Mouse (Mus musculus): ENCODE measurements at regions not wholly inside any gene's neighbourhood (a gene's known extent, or its start where the extent isn't known, plus 50 kb on each side); places are given as distances from the start of the nearest gene placed in this dataset.
"Not testable (repeated sequence)": the region's sequence is repeated elsewhere in the genome, so short reads cannot be mapped to it uniquely, and the experiment has no call there.

DNA sequence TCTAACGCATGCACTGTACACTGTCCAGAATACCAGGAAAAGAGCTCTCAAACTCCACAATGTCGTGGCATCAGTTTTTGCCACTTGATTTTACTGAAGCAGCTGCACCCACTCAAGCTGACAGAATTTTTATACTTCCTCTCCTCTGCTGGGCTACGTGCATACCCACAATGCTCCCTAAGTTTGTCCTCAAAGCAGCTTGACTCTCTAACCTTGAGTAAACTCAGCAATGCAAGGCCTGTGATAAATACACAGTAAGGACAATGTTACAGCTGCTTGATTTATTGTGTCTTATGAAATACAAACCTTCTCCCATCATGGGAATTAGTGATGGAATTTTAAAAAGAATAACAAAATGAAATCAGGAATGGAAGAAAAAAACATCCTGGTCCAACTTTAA, 129.7 kb downstream of the Trmt11 start:
- no peak for DNase-seq (ENCODE audit: low read depth, low spot score)

DNA sequence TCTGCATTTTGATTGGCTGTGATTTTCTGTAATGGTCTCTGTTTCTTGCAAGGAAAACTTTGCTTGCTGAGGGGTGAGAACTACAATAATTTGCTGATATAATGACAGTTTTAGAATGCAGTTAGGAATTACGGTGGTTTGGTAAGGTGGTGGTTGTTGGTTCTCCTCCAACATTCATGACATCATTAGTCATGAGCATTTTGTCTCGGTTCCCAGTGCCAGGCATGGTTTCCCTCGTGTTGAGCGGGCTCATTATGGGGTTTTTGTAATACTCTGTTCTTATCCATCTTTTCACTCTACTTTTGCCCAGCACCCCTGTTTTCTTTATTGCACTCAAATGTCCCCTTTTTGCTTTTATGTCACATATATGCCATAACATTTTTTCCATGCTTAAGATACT, 149.9 kb downstream of the Trmt11 start:
- DNase-seq (ENCODE audit: low read depth, low spot score), result no peak

GRCm38 (mm10) chr10:30447057-30447456, 153.5 kb downstream of the Trmt11 start:
- DNase-seq (ENCODE audit: low read depth, low spot score), result no peak

- DNase-seq (ENCODE audit: low read depth, low spot score), result no peak
Observed at GRCm38 (mm10) chr10:30446572-30446971, 154.0 kb downstream of the Trmt11 start.

GRCm38 (mm10) chr10:30439802-30440201, 160.7 kb downstream of the Trmt11 start:
- DNase-seq (ENCODE audit: low read depth, low spot score), result no peak

DNA sequence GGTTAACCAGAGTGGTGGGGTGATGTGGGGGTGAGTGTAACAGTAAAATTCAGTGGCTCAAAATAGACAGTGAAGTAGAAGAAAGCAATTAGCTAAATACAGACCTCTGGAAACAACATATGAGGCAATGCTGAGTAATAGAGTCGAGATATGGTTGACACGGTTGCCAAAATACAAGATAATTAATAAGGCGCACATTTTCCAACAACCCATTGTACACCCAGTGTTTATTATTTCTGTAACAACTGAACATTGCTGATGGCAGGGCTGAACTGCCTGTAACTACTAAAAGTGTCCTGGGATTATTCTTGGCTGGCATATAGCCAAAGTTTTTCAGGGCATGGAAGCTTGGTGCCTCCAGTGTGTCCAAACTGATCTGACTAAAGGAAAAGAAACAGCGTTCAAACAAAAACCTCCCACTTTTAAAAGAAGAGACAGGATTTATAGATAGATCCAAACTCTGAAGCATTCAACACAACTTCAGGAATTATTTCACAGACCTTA, 174.1 kb downstream of the Trmt11 start:
- DNase-seq (ENCODE audit: low read depth, low spot score), result no peak

- DNase-seq (ENCODE audit: low read depth, low spot score), result peak; percentile 11
Observed at GRCm38 (mm10) chr10:30419391-30420043, 181.0 kb downstream of the Trmt11 start.

GRCm38 (mm10) chr10:30416314-30416713, 184.2 kb downstream of the Trmt11 start:
- no peak for DNase-seq (ENCODE audit: low read depth, low spot score)

GRCm38 (mm10) chr10:30411736-30412135, 188.8 kb downstream of the Trmt11 start:
- DNase-seq (ENCODE audit: low read depth, low spot score), result no peak

DNA sequence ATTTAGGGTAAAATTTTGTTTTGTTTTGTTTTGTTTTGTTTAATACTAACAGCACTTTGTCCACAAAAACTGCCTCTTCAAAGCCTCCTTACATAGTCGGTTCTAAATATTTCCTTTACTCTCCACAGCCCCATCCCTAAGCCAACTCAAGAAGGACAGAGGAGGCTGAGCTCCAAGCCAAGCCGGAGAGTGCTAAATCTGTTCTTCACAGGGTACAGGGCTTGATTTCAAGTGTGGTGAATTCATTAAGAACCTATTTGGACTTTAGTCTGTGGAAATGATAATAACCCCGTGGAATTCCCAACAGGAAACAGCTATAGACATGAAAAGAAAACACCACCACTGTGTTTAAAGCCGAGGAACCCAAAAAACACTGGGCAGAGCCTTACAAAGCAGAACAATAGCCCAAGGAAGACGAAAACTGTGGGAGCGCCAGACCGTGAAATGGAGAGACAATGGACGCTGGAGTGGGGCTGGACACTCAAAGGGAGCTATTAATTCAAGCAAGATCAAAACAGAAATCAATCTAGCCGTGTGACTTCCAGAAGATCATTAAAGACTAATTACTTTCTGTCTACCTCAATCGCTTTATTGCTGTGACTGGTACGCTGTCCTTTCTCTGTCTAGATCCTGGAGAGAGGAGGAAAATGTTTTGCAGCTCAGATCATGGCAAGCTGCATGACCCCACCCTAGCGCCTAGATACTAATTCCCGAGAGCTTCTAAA, 194.7 kb downstream of the Trmt11 start:
- DNase-seq (ENCODE audit: low read depth, low spot score), result no peak

DNA sequence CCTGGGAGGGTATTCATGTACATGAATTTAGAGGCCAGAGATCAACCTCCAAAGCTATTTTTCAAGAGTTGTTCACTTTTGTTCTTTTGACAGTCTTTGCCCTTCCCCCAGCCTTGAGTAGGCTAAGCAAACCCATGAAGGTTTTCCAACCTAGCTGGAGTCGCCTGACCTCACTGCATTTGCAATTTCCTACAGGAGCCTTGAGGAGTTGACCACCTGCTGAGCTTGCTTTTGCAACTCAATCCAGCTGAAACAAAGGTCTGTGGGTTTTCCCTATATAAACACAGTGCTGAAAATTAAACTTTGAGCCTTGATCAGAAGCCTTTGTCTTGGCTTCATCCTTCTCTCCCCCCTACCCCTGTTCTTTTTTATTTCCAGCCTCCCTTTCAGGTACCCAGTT, 170.2 kb upstream of the Cenpw start:
- no peak for DNase-seq (ENCODE audit: low read depth, low spot score)

GRCm38 (mm10) chr10:30360811-30361210, 160.5 kb upstream of the Cenpw start:
- DNase-seq (ENCODE audit: low read depth, low spot score), result not testable (repeated sequence)

DNA sequence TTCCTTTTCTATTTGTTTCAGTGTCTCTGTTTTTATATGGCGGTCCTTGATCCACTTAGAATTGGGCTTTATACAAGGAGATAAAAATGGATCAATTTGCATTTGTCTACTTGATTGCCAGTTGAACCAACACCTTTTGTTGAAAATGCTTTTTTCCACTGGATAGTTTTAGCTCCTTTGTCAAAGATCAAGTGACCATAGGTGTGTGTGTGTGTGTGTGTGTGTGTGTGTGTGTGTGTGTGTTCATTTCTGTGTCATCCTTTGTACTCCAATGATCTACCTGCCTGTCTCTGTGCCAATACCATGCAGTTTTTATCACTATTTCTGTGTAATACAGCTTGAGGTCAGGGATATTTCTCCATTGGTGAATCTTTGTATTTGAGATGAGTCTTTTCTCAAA, 158.7 kb upstream of the Cenpw start:
- DNase-seq (ENCODE audit: low read depth, low spot score), result no peak

DNA sequence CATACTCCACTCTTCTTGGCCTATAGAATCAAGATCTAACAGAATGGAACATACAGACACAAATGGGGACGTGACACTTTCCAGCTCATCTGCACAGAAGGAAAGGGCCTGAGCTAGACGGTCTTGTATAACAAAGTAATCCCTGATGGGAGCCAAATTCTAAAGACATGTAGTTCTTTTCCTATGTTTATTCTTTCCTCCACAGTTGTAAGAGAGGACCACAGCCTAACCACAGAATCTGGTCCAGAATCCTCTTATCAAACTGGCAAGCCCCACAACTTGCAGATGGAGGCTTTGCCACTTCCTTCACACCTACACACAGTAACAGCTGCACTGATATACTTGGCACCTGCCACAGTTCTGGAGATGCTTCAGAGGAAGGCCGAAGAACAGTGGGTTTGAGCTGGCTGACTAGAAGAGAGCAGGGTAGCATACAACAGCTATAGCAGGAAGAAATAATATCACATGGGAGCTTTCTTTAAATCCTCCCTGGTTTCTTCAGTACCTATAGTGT, 142.7 kb upstream of the Cenpw start:
- DNase-seq (ENCODE audit: low read depth, low spot score), result no peak

DNA sequence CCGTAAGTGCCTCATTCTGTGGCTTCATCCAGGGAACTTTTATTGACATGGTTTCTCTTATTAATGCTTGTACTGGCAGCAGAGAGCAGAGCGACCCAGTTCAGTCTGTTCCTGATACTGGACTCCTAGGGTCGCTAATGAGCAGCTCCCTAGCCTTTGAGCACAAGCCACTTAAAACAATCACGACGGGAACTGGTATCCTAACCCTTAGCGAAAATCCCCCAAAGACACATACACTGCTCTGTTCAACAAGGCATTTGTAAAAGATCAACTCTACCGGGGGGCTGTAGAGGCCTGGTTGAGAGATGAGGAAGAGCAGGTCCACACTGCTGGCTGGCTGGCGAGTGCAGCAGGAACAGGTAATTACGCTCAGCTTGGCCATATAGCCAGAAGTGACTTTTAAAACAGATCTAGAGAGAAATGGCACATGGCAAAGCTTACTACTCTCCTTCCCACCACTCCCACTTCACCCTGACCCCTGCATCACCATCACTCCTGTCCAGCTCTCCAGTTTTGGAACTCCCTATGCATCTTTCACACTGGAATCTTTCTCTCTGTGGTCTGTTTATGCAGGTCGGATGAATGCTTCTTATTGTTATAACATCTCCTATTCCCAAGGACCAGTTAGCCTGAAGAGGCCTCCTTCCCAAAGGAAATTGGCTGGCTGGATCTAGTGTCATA, 128.1 kb upstream of the Cenpw start:
- DNase-seq (ENCODE audit: low read depth, low spot score), result no peak

- no peak for DNase-seq (ENCODE audit: low read depth, low spot score)
Observed at GRCm38 (mm10) chr10:30327849-30328248, 127.5 kb upstream of the Cenpw start.

GRCm38 (mm10) chr10:30326861-30327260, 126.5 kb upstream of the Cenpw start:
- no peak for DNase-seq (ENCODE audit: low read depth, low spot score)

DNA sequence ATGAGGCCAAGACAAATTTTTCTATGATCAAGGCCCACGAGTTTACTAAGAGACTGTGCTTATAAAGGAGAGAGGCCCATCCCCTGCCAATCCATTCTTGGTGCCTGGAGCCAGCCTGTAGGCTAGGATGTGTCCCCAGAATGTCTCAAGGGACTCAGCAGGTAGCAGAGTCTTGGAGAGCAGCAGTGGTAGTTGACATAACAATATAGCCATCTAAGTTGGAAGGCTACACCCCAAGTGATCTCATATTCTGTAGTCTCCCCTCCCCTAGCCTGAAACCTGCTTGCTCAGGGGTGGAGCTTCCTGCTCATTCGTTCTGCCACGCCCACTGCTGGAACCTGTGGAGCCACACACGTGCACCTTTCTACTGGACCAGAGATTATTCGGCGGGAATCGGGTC, 95.5 kb upstream of the Cenpw start:
- DNase-seq (ENCODE audit: low read depth, low spot score), result not testable (repeated sequence)

DNA sequence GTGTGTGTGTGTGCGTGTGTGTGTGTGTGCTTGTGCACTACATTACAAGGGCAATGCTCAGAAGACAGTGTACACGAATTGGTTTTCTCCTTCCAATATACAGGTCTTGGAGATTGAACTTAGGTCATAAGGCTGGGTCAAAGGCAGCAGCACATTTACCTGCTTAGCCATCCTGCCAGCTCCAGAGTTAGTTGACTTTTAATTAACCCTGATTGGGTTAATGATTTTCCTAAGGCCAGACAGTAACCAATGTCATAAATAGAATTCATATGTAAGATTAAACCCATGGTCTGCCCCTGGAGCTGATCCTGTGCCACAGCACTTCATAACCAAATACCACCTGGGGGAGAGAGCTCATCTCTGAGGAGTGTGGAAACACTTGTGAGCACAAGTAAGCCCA, 81.3 kb upstream of the Cenpw start:
- no peak for DNase-seq (ENCODE audit: low read depth, low spot score)

GRCm38 (mm10) chr10:30280451-30280850, 80.1 kb upstream of the Cenpw start:
- no peak for DNase-seq (ENCODE audit: low read depth, low spot score)

GRCm38 (mm10) chr10:30279978-30280377, 79.6 kb upstream of the Cenpw start:
- no peak for DNase-seq (ENCODE audit: low read depth, low spot score)

GRCm38 (mm10) chr10:30278987-30279386, 78.6 kb upstream of the Cenpw start:
- DNase-seq (ENCODE audit: low read depth, low spot score), result no peak
